Mouse (Mus musculus) intestine, postnatal 0 days (tissue): ENCODE measurements around the gene Trim38. TPM values are rescaled to one million over a fixed set of nuclear protein-coding genes. Genes with fewer than 3 reads are reported as not detected.
A peak's percentile ranks its signal among the peaks of the same experiment; 100 is the strongest.

Experiments
- ATAC-seq: fragments of 200-750 bp; cut with Nextera tagmentation; 2 replicates; pipeline ENCODE4 v1.8.0; 2017; ENCODE audit warnings: mild to moderate bottlenecking, moderate TSS enrichment, moderate library complexity
- H3K27ac ChIP-seq: fragments of 300-500 bp; sonication (generic); 2 replicates; pipeline ENCODE4 v1.5.1; 2014; ENCODE audit warnings: mild to moderate bottlenecking, low read depth, low read length, moderate library complexity
- H3K27me3 ChIP-seq: fragments of 300-500 bp; sonication (generic); replicated peaks from 2 replicates; pipeline ENCODE4 v1.6.1; 2014; ENCODE audit warnings: low read length, mixed read lengths; ENCODE audit not compliant: control insufficient read depth, insufficient read depth
- H3K36me3 ChIP-seq: fragments of 300-500 bp; sonication (generic); 2 replicates; pipeline ENCODE4 v1.6.1; 2014; ENCODE audit warnings: mild to moderate bottlenecking, moderate library complexity; ENCODE audit not compliant: control insufficient read depth, insufficient read depth
- H3K4me1 ChIP-seq: fragments of 300-500 bp; sonication (generic); replicated peaks from 2 replicates; pipeline ENCODE4 v1.6.1; 2014; ENCODE audit warnings: antibody characterized with exemption, low read length, mixed read lengths; ENCODE audit not compliant: control insufficient read depth, insufficient read depth
- H3K4me2 ChIP-seq: fragments of 300-500 bp; sonication (generic); replicated peaks from 2 replicates; pipeline ENCODE4 v1.6.1; 2014; ENCODE audit warnings: low read depth, mild to moderate bottlenecking, moderate library complexity
- H3K4me3 ChIP-seq: fragments of 300-500 bp; sonication (generic); 2 replicates; pipeline ENCODE4 v1.5.1; 2014; ENCODE audit warnings: low read depth, low read length
- H3K9ac ChIP-seq: fragments of 300-500 bp; sonication (generic); 2 replicates; pipeline ENCODE4 v1.6.1; 2014; ENCODE audit warnings: mild to moderate bottlenecking, low read depth, low read length
- H3K9me3 ChIP-seq: fragments of 300-500 bp; sonication (generic); 2 replicates; pipeline ENCODE4 v1.6.1; 2016; ENCODE audit warnings: mixed run types; ENCODE audit not compliant: control insufficient read depth
- CTCF ChIP-seq: sonication (generic); IDR thresholded peaks from 2 replicates; pipeline ENCODE4 v1.5.1; 2016; ENCODE audit warnings: low read depth, mild to moderate bottlenecking, control low read depth, antibody characterized with exemption, moderate library complexity
- WGBS: fragments of 180-500 bp; shearing (Covaris S2); extraction: QIAGEN DNeasy Blood & Tissue Kit; methylation state at CpG from one replicate; pipeline ENCODE4 v1.1.7; 2014; 5-methylcytosine and 5-hydroxymethylcytosine counted together
- polyA plus RNA-seq: library from polyadenylated mRNA; unstranded; fragments of >200 nt; fragmentation: Nextera tagmentation; extraction: Ambion mirVana; gene quantifications from 2 replicates; pipeline ENCODE4 v1.2.1, GENCODE M21; 2015

The Trim38 gene
- polyA plus RNA-seq, 1 experiment from 2014 or later, result not detected

DNA sequence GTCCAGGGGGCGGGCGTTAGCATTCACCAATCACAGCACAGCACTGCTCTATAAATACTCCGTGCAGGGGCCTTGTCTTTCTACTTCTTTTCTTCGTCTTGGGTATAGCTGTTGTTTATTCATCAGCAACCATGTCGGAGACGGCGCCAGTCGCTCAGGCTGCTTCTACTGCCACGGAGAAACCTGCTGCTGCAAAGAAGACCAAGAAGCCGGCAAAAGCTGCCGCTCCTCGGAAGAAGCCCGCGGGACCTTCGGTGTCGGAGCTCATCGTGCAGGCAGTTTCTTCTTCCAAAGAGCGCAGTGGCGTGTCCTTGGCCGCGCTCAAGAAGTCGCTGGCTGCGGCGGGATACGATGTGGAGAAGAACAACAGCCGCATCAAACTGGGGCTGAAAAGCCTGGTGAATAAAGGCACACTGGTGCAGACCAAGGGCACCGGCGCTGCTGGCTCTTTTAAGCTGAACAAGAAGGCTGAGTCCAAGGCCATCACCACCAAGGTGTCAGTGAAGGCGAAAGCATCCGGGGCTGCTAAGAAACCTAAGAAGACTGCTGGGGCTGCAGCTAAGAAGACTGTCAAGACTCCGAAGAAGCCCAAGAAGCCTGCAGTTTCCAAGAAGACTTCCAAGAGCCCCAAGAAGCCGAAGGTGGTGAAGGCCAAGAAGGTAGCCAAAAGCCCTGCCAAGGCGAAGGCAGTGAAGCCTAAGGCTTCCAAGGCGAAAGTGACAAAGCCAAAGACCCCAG, 6.0 kb upstream of the Trim38 start, which contains the start of gene Hist1h1a:
Gene Hist1h1a (plus strand): TSS at position 81 of the 738 bp plus-strand sequence.
- peaks cover 12% of the 10 kb centered on the region for H3K4me1 ChIP-seq
- H3K4me3 ChIP-seq, result peak within 1 kb of the TSS; percentile 52
- 5% methylated on average over 34 of the region's 34 CpGs for WGBS
- H3K36me3 ChIP-seq, result no peaks in the 10 kb centered on the region
- peak within 1 kb of the TSS; percentile 62 for H3K9ac ChIP-seq
- H3K4me2 ChIP-seq, result peak within 1 kb of the TSS; percentile 88
- TF ChIP-seq CTCF, result no peak
- ATAC-seq, result peak; percentile 57
- H3K9me3 ChIP-seq, result no peaks in the 10 kb centered on the region
- H3K27me3 ChIP-seq, result no peaks in the 10 kb centered on the region
- peak within 1 kb of the TSS; percentile 85 for H3K27ac ChIP-seq

- no peak for ATAC-seq
- no peaks in the 10 kb centered on the region for H3K36me3 ChIP-seq
- no peaks in the 10 kb centered on the region for H3K27me3 ChIP-seq
- no peaks in the 10 kb centered on the region for H3K9me3 ChIP-seq
- WGBS, result 47% methylated on average over 12 of the region's 12 CpGs
- peaks cover 12% of the 10 kb centered on the region for H3K4me1 ChIP-seq
- H3K9ac ChIP-seq, result peak overlapping the region; percentile 62; the same call in 1 of the 2 replicates
- peak overlapping the region; percentile 52 for H3K4me3 ChIP-seq
- no peak for TF ChIP-seq CTCF
- H3K4me2 ChIP-seq, result peak overlapping the region; percentile 88
- H3K27ac ChIP-seq, result peak overlapping the region; percentile 85; the same call in 1 of the 2 replicates
Observed at GRCm38 (mm10) chr13:23764324-23765171, 5.2 kb upstream of the Trim38 start.

GRCm38 (mm10) chr13:23765172-23765513, 4.6 kb upstream of the Trim38 start:
- TF ChIP-seq CTCF, result no peak
- no peaks in the 10 kb centered on the region for H3K27me3 ChIP-seq
- no peaks in the 10 kb centered on the region for H3K9me3 ChIP-seq
- peaks cover 10% of the 10 kb centered on the region for H3K4me1 ChIP-seq
- no peak overlapping the region for H3K4me3 ChIP-seq
- H3K9ac ChIP-seq, result no peak overlapping the region
- no peak for ATAC-seq
- WGBS, result 87% methylated on average over 1 of the region's 1 CpGs
- no peak overlapping the region for H3K4me2 ChIP-seq
- no peaks in the 10 kb centered on the region for H3K36me3 ChIP-seq
- no peak overlapping the region for H3K27ac ChIP-seq

- Histone ChIP-seq H3K4me1 (peaks cover 7% of the 10 kb centered on the region; the same call in 1 of the 2 replicates), H3K9me3 (no peaks in the 10 kb centered on the region), H3K9ac (no peak overlapping the region), H3K36me3 (no peaks in the 10 kb centered on the region), H3K4me2 (no peak overlapping the region), H3K4me3 (no peak overlapping the region), H3K27ac (no peak overlapping the region), H3K27me3 (no peaks in the 10 kb centered on the region)
- TF ChIP-seq CTCF, result no peak
- no peak for ATAC-seq
Observed at GRCm38 (mm10) chr13:23766772-23767171, 2.9 kb upstream of the Trim38 start.

DNA sequence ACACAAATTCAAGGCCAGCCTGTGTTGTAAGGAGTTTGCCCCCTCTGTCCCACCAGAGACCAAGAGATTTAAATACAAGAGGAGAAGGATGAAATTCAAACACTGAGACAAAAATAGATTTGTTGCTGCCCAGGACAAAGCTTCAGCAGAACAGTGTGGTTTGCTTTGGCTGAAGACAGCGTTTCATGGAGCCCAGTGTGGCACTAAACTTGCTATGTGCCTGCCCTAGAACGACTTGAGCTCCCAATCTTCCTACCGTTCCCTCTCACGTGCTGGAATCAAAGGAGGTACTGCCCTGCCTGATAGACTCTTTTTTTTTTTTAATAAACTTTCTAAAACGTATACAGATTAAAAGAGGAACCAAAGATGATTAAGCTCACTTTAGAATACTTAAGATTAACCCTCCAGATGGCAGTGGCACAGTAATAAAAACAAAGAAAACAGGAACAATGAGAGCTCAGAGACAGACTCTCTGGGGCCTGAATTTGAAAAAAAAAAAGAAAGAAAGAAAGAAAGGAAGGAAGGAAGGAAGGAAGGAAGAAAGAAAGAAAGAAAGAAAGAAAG, 797 bp upstream of the Trim38 start:
- TF ChIP-seq CTCF, result no peak
- 57% methylated on average over 5 of the region's 5 CpGs for WGBS
- H3K4me1 ChIP-seq, result peaks cover 5% of the 10 kb centered on the region; the same call in 1 of the 2 replicates

More for the DNA sequence above, 797 bp upstream of the Trim38 start:
- H3K27ac ChIP-seq, result no peak overlapping the region
- no peak for ATAC-seq
- no peaks in the 10 kb centered on the region for H3K27me3 ChIP-seq
- H3K9ac ChIP-seq, result no peak overlapping the region
- H3K4me2 ChIP-seq, result no peak overlapping the region
- no peak overlapping the region for H3K4me3 ChIP-seq
- H3K36me3 ChIP-seq, result no peaks in the 10 kb centered on the region
- no peaks in the 10 kb centered on the region for H3K9me3 ChIP-seq
